Mouse (Mus musculus): ENCODE data around the gene Gpr4.

DNA sequence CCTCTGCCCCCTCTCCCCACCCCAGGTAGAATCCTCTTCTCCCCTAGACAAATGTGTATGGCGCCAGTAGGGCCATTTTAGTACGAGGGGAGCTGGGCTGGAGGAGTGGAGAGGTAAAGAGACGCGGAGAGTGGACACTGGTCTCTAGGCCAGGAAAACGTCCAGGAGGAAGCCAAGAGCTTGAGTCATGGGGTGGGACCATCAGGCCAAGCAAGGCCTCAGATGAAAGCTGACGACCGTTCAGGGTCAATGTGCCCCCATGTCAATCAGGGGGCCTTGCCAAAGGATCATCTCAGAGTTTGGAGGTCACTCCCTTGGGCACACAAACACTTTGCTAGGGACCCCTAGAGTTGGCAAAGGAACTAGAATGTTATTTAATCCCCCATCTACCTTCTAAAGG lies 35.1 kb upstream of the Gpr4 start:
- TF ChIP-seq PAX5 (IDR thresholded peaks at IDR 0.05; ENCODE audit: low read length), result no peak
- TF ChIP-seq CTCF (conservative IDR thresholded peaks at IDR 0.05 in 1 of 2, IDR thresholded peaks at IDR 0.05 in 1 of 2; ENCODE audit: low read depth in 2 of 2, low read length in 2 of 2), result no peak

All from CH12.LX (cell line).